Mouse (Mus musculus) erythroblast, embryonic 14.5 days (primary cell): ENCODE measurements around the gene Nrxn2. TPM values are rescaled to one million over a fixed set of nuclear protein-coding genes. Genes with fewer than 3 reads are reported as not detected.

ENCODE experiments used
- H3K27me3 ChIP-seq: 2 replicates; pipeline ENCODE4 v1.6.1; 2012; ENCODE audit warnings: inconsistent platforms; ENCODE audit not compliant: control insufficient read depth
- H3K36me3 ChIP-seq: 2 replicates; pipeline ENCODE4 v1.6.1; 2012; ENCODE audit warnings: mild to moderate bottlenecking, inconsistent platforms; ENCODE audit not compliant: control insufficient read depth
- H3K4me1 ChIP-seq: 2 replicates; pipeline ENCODE4 v1.6.1; 2012; ENCODE audit warnings: inconsistent platforms; ENCODE audit not compliant: control insufficient read depth
- H3K4me3 ChIP-seq: replicated peaks from 2 replicates; pipeline ENCODE3; 2012; ENCODE audit warnings: moderate library complexity, mild to moderate bottlenecking, inconsistent platforms
- H3K9me3 ChIP-seq: 2 replicates; pipeline ENCODE4 v1.6.1; 2012; ENCODE audit warnings: low read length, inconsistent platforms, mixed read lengths; ENCODE audit not compliant: control insufficient read depth
- GATA1 ChIP-seq: IDR thresholded peaks from 2 replicates; pipeline ENCODE4 v1.6.1; 2012; ENCODE audit warnings: low read length, inconsistent platforms, mixed read lengths
- TAL1 ChIP-seq: IDR thresholded peaks from 3 replicates; pipeline ENCODE4 v1.6.1; 2012; ENCODE audit warnings: low read length, inconsistent platforms, mixed read lengths
- polyA plus RNA-seq: library from polyadenylated mRNA; stranded (reverse); fragments of >175 nt; gene quantifications from 2 replicates; pipeline ENCODE4 v1.2.3, GENCODE M21; 2012

Gene Nrxn2
- polyA plus RNA-seq, 1 experiment = 0.03 TPM

DNA sequence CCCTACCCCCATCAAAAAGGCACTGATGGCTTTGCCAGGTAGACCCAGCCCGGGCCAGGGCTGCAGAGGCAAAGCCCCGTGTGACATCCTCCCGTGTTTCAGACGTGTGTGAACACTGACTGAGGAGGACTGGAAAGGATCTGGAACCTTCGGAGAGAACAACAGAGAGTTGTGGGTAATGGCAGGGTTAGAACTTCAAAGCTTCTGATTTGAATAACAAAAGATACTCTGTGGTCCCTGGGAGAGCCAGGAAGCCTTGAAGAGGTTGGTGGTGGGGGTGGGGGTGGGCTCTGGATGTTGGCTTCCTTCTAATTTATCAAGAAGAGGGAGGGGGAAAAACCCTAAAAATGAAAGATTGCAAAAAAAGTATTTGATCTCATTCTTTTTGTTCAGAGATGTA, 151.0 kb downstream of the Nrxn2 start:
- TF ChIP-seq TAL1 (no peak), GATA1 (no peak)
- Histone ChIP-seq H3K4me1 (no peaks in the 10 kb centered on the region), H3K4me3 (no peak overlapping the region), H3K36me3 (no peaks in the 10 kb centered on the region), H3K9me3 (no peaks in the 10 kb centered on the region), H3K27me3 (peaks cover 2% of the 10 kb centered on the region)

DNA sequence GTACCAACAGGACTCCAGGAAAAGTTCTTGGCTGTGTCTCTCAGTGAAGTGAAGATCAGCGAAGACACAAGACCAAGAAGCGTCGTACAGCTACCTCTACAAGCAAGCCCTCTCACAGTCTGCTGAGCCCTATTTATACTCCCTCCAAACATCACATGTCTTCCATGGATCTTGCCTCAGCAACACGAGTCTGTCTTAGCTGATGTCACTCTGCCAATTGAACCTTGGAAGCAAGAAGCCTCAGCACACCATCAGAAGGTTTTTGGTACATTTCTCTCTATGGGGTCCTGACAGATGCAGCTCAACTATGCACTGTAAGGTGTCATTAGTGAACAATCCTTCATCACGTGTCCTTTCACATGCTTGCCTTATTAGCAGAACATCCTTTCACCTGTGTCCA, 152.9 kb downstream of the Nrxn2 start:
- no peak for TF ChIP-seq TAL1
- TF ChIP-seq GATA1 = no peak
- H3K36me3 ChIP-seq = no peaks in the 10 kb centered on the region
- H3K9me3 ChIP-seq = no peaks in the 10 kb centered on the region
- peaks cover 2% of the 10 kb centered on the region for H3K27me3 ChIP-seq
- H3K4me1 ChIP-seq = no peaks in the 10 kb centered on the region
- H3K4me3 ChIP-seq = no peak overlapping the region

GRCm38 (mm10) chr19:6572001-6572400, 153.5 kb downstream of the Nrxn2 start:
- Histone ChIP-seq H3K4me3 (no peak overlapping the region), H3K9me3 (no peaks in the 10 kb centered on the region), H3K4me1 (no peaks in the 10 kb centered on the region), H3K36me3 (no peaks in the 10 kb centered on the region), H3K27me3 (peaks cover 2% of the 10 kb centered on the region)
- TF ChIP-seq GATA1 (no peak), TAL1 (no peak)

Other genes starting within 250 kb of the Nrxn2 start
- gene Majin, start 234.3 kb upstream of the Nrxn2 start, polyA plus RNA-seq = not detected in 2 replicates
- gene Gpha2, start 192.4 kb upstream of the Nrxn2 start, polyA plus RNA-seq = not detected in 2 replicates
- 2.8 and 3.0 TPM in 2 replicates for gene Ppp2r5b, start 182.9 kb upstream of the Nrxn2 start, polyA plus RNA-seq
- gene Atg2a, start 177.1 kb upstream of the Nrxn2 start, polyA plus RNA-seq = 5.6 and 6.0 TPM in 2 replicates
- 31.6 and 32.9 TPM in 2 replicates for gene Ehd1, start 142.0 kb upstream of the Nrxn2 start, polyA plus RNA-seq
- 0.62 and 0.69 TPM in 2 replicates for gene Cdc42bpg, start 112.3 kb upstream of the Nrxn2 start, polyA plus RNA-seq
- gene Men1, start 83.8 kb upstream of the Nrxn2 start, polyA plus RNA-seq = 6.4 and 8.3 TPM in 2 replicates
- gene Map4k2, start 77.6 kb upstream of the Nrxn2 start, polyA plus RNA-seq = 1.2 and 2.1 TPM in 2 replicates
- gene Sf1, start 55.0 kb upstream of the Nrxn2 start, polyA plus RNA-seq = 134 and 140 TPM in 2 replicates
- gene Pygm, start 34.3 kb upstream of the Nrxn2 start, polyA plus RNA-seq = 0.08 and 0.14 TPM in 2 replicates
- gene Rasgrp2, start 19.4 kb upstream of the Nrxn2 start, polyA plus RNA-seq = 0.71 and 0.73 TPM in 2 replicates
- not detected in 2 replicates for gene Slc22a12, start 124.3 kb downstream of the Nrxn2 start, polyA plus RNA-seq